Mouse (Mus musculus) forebrain, embryonic 12.5 days (tissue): Measurements from ENCODE around the gene Camk1d. TPM values are rescaled to one million over a fixed set of nuclear protein-coding genes. Genes with fewer than 3 reads are reported as not detected.

Experiments used
- ATAC-seq: fragments of 200-750 bp; cut with Nextera tagmentation; 2 replicates; pipeline ENCODE4 v1.8.0; 2017; ENCODE audit warnings: moderate TSS enrichment; ENCODE audit not compliant: low FRiP score
- H3K27ac ChIP-seq: fragments of 300-500 bp; sonication (generic); 2 replicates; pipeline ENCODE4 v1.5.1; 2016; ENCODE audit warnings: mild to moderate bottlenecking
- H3K27me3 ChIP-seq: fragments of 300-500 bp; sonication (generic); 2 replicates; pipeline ENCODE4 v1.6.1; 2016; ENCODE audit warnings: mild to moderate bottlenecking
- H3K36me3 ChIP-seq: fragments of 300-500 bp; sonication (generic); replicated peaks from 2 replicates; pipeline ENCODE4 v1.6.1; 2016; ENCODE audit warnings: mild to moderate bottlenecking
- H3K4me1 ChIP-seq: fragments of 300-500 bp; sonication (generic); 2 replicates; pipeline ENCODE4 v1.6.1; 2016
- H3K4me2 ChIP-seq: fragments of 300-500 bp; sonication (generic); 2 replicates; pipeline ENCODE4 v1.6.1; 2016; ENCODE audit warnings: mild to moderate bottlenecking, moderate library complexity
- H3K4me3 ChIP-seq: fragments of 300-500 bp; sonication (generic); replicated peaks from 2 replicates; pipeline ENCODE4 v1.5.1; 2016; ENCODE audit warnings: mild to moderate bottlenecking
- H3K9ac ChIP-seq: fragments of 300-500 bp; sonication (generic); 2 replicates; pipeline ENCODE4 v1.6.1; 2016; ENCODE audit warnings: mild to moderate bottlenecking
- H3K9me3 ChIP-seq: fragments of 300-500 bp; sonication (generic); 2 replicates; pipeline ENCODE4 v1.6.1; 2016
- WGBS: fragments of 180-500 bp; shearing (Covaris S2); methylation state at CpG from one replicate; pipeline ENCODE4 v1.1.7; 2016; 5-methylcytosine and 5-hydroxymethylcytosine counted together
- polyA plus RNA-seq: library from polyadenylated mRNA; unstranded; fragments of >200 nt; fragmentation: Nextera tagmentation; extraction: Ambion mirVana; gene quantifications from 2 replicates; pipeline ENCODE4 v1.2.1, GENCODE M21; 2016

Gene Camk1d
- polyA plus RNA-seq, 1 experiment from 2014 or later: 2.7 TPM

DNA sequence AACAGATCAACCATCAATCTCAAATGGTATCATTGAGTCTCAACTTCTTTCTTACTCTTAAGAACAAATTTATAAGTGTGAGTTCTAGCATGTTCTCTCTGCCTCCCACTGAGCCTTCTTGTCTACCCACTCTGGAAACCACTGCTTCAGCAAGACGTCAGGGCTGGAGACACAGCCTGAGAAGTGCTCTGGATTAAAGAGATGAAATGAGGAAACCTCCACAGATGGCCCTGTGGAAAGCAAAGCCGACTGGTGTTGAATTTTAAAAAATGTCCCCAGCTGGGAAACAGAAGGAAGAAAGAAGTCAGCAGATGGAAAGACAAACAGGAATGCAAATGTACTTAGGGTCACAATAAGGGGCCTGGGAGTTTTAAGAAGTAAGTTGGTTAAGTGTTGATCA lies 180.4 kb downstream of the Camk1d start:
- no peak overlapping the region for H3K27ac ChIP-seq
- no peak overlapping the region for H3K4me2 ChIP-seq
- no peaks in the 10 kb centered on the region for H3K36me3 ChIP-seq
- no peaks in the 10 kb centered on the region for H3K27me3 ChIP-seq
- no peaks in the 10 kb centered on the region for H3K4me1 ChIP-seq
- H3K9ac ChIP-seq: no peak overlapping the region
- H3K9me3 ChIP-seq: no peaks in the 10 kb centered on the region
- no peak for ATAC-seq
- WGBS: 55% methylated on average over 2 of the region's 2 CpGs
- H3K4me3 ChIP-seq: no peak overlapping the region

DNA sequence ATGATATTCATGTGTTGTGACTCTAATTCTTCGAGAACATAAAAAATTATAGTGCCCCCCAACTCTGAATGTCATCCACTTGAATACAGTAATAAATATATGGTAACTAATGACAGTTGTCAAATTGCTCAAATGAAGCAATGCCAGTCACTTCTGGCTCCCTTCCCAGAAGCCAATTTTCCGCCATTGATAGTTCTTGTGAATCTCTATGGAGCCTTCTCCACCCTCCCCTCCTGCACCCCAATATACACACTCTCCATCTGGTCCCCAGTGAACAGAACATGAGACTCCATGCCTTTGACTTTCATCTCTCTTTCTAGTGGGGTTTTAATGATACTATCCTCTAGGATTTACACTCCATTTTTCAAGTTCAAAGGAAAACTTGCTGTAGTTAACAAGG lies 184.3 kb downstream of the Camk1d start:
- H3K9me3 ChIP-seq: no peaks in the 10 kb centered on the region
- H3K4me1 ChIP-seq: no peaks in the 10 kb centered on the region
- H3K9ac ChIP-seq: no peak overlapping the region
- no peak overlapping the region for H3K4me3 ChIP-seq
- no peak overlapping the region for H3K4me2 ChIP-seq
- H3K36me3 ChIP-seq: no peaks in the 10 kb centered on the region
- no peak for ATAC-seq
- H3K27me3 ChIP-seq: no peaks in the 10 kb centered on the region
- 80% methylated on average over 2 of the region's 2 CpGs for WGBS
- no peak overlapping the region for H3K27ac ChIP-seq

DNA sequence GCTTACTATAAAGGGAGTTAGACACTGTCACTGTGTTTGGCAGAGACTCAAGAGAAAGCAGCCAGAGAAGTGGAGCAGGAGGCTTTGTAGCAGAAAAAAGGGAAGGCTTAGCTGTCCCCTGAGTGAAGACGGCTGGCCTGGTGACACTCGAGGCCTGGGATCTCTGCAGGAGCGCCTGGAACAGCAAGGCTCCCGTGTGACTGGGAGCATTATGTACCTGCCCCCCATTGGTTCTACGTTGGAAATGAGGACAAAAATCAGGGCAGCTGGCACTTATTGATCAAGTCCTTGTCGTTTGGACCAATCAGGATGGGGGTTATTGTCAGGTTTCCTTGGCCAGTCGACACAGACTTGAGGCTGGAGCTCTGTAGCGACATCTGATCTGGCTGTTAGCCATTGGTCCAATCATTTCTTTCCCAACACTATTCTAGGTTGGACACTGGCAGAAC lies 195.1 kb downstream of the Camk1d start:
- Histone ChIP-seq H3K9ac (no peak overlapping the region), H3K27me3 (no peaks in the 10 kb centered on the region), H3K4me3 (no peak overlapping the region), H3K4me2 (no peak overlapping the region), H3K4me1 (no peaks in the 10 kb centered on the region), H3K9me3 (no peaks in the 10 kb centered on the region), H3K36me3 (no peaks in the 10 kb centered on the region), H3K27ac (no peak overlapping the region)
- WGBS: 69% methylated on average over 8 of the region's 8 CpGs
- no peak for ATAC-seq

DNA sequence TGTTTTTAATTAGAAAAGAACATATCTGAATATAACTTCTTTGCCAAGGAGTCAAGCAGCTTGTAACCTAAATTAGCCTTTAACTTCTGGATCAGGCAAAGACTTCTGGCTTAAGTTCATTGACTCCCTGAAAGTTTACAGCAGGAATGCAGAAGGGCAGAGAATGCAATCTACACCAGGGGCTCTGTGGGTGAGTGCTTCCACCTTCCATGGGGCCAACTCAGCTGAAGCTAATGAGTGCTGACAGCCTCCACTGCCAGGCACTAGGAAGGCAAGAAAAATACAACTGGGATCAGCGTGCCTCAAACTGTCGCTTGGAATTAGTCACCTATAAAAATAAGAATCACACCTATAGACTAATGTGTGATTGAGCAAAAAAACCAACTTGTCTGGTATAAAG lies 199.2 kb downstream of the Camk1d start:
- no peaks in the 10 kb centered on the region for H3K27me3 ChIP-seq
- H3K27ac ChIP-seq: no peak overlapping the region
- H3K9ac ChIP-seq: no peak overlapping the region
- no peak overlapping the region for H3K4me2 ChIP-seq
- H3K4me3 ChIP-seq: no peak overlapping the region
- 76% methylated on average over 2 of the region's 2 CpGs for WGBS
- H3K36me3 ChIP-seq: no peaks in the 10 kb centered on the region
- no peaks in the 10 kb centered on the region for H3K4me1 ChIP-seq
- no peak for ATAC-seq
- H3K9me3 ChIP-seq: no peaks in the 10 kb centered on the region

DNA sequence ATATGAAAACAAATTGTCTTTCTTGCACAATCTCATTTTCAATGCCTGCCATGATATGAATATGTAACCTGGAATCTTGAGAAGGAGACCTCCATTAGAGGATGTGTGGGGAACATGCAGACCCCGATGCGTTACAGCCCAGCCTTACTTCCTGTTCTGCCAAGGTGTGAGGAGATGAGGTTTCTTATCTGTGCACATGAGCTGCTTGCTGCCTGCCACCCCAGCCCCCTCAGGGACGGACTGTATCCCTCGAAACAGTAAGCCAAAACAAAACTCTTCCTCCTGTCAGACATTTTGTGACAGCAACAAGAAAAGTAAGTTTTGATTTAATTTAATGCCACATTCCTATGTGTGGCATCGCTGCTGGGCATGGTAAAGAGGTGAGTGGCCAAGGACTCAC lies 200.2 kb downstream of the Camk1d start:
- Histone ChIP-seq H3K27me3 (no peaks in the 10 kb centered on the region), H3K4me3 (no peak overlapping the region), H3K9ac (no peak overlapping the region), H3K9me3 (no peaks in the 10 kb centered on the region), H3K4me2 (no peak overlapping the region), H3K4me1 (no peaks in the 10 kb centered on the region), H3K27ac (no peak overlapping the region), H3K36me3 (no peaks in the 10 kb centered on the region)
- ATAC-seq: no peak
- 95% methylated on average over 5 of the region's 5 CpGs for WGBS

DNA sequence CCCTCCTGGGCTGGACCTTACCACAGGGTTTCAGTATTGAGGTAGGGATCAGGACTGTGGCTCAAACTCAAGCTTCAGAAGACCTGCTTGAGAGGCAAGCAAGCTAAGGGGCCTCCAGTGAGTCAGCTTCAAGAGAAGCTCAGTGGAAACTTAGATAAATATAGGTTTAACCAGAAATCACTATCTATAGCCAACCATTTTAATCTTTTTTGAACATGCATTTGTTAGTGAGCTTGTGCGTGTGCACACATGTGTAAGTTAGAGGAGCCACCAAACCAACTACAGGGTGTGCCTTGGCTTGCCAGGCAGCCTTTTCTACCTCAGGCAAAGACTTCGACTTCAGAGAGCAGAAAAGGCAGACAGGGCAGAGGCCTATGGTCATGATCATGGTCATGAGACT lies 200.7 kb downstream of the Camk1d start:
- no peaks in the 10 kb centered on the region for H3K27me3 ChIP-seq
- no peak for ATAC-seq
- no peak overlapping the region for H3K4me3 ChIP-seq
- H3K9ac ChIP-seq: no peak overlapping the region
- no peak overlapping the region for H3K4me2 ChIP-seq
- H3K9me3 ChIP-seq: no peaks in the 10 kb centered on the region
- no peaks in the 10 kb centered on the region for H3K4me1 ChIP-seq
- WGBS: 92% methylated on average over 2 of the region's 2 CpGs
- no peaks in the 10 kb centered on the region for H3K36me3 ChIP-seq
- H3K27ac ChIP-seq: no peak overlapping the region

DNA sequence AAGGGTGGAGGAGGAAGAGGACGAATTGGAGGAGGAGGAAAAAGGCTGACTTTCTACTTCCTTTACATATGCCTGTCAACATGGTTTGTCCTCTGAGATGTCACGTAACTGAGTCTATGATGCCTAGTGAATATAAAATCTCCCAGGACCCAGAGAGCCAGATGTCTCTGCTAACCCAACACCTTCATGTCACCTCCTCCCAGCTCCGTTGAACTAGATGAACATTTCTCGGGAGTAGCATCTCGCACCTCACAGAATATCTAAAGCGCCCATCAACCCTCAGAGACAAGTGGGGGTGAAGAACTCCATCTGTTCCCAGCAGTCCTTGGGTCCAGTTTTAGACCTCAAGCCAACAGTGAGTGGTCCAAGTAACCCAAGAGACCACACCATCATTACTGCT lies 204.3 kb downstream of the Camk1d start:
- Histone ChIP-seq H3K27ac (no peak overlapping the region), H3K4me3 (no peak overlapping the region), H3K9ac (no peak overlapping the region), H3K9me3 (peaks cover 4% of the 10 kb centered on the region; the same call in 1 of the 2 replicates), H3K27me3 (no peaks in the 10 kb centered on the region; the same call in 1 of the 2 replicates), H3K36me3 (no peaks in the 10 kb centered on the region), H3K4me1 (no peaks in the 10 kb centered on the region), H3K4me2 (no peak overlapping the region)
- ATAC-seq: no peak
- WGBS: 81% methylated on average over 6 of the region's 6 CpGs

DNA sequence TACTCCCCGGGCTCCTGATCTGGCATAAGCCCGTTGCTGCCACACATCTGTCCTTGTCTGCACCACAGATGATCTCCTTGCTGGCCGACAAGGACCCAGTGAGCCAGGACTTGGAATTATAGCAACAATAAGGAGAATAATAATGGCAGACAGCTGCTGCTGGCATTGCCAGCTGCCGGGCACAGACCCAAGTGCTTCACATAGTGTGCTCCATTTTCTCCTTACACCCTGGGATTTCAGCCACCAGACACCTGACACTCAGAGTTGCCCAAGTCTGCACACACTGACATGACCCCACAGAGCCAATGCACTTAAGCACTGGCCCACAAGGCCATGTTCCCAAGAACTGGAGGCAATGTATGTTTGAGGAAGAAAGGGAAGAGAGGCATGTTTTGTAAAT lies 214.7 kb downstream of the Camk1d start:
- Histone ChIP-seq H3K27ac (no peak overlapping the region), H3K4me2 (no peak overlapping the region), H3K36me3 (no peaks in the 10 kb centered on the region), H3K4me3 (no peak overlapping the region), H3K27me3 (no peaks in the 10 kb centered on the region), H3K4me1 (no peaks in the 10 kb centered on the region), H3K9me3 (no peaks in the 10 kb centered on the region), H3K9ac (no peak overlapping the region)
- 71% methylated on average over 4 of the region's 4 CpGs for WGBS
- no peak for ATAC-seq

DNA sequence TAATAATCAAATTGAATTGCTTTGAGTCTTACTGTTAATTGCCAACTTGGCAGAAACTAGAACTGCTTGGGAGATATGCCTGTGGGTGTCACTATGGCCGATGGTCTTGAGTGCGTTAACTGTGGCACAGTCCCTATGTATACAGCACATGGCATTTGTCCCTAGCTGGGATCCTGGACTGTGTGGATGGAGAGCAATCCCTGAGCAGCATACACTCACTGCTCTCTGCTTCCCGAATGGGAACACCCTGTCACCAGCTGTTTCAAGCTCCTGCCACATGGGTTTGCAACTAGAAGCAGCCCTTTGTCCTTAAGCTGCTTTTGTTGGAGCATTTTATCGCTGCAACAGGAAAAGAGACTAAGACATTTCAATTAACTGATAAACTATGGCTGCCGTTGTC lies 224.4 kb downstream of the Camk1d start:
- no peak overlapping the region for H3K9ac ChIP-seq
- H3K36me3 ChIP-seq: no peaks in the 10 kb centered on the region
- ATAC-seq: no peak
- peaks cover 9% of the 10 kb centered on the region for H3K4me1 ChIP-seq
- H3K27ac ChIP-seq: no peak overlapping the region
- H3K27me3 ChIP-seq: no peaks in the 10 kb centered on the region
- no peak overlapping the region for H3K4me3 ChIP-seq
- WGBS: 59% methylated on average over 5 of the region's 5 CpGs
- H3K9me3 ChIP-seq: no peaks in the 10 kb centered on the region
- H3K4me2 ChIP-seq: no peak overlapping the region

DNA sequence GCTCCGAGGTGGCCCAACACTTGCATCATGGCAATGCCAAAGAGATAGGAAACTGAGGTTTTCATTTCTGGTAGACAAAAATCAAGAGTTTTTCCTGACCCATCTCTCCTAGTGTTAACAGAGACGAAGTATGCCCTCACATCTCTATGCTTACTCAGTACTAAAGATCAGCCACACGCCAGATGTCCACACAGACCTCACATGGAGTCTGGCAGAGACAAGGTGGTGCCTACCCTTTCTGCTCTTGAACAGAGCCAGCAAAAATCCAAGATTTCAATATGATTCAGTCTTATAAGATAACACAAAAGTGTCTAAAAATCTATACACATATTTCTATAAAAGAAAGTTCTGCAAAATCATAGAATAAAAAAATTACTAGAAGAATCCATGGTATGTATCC lies 227.0 kb downstream of the Camk1d start:
- Histone ChIP-seq H3K4me1 (peaks cover 21% of the 10 kb centered on the region), H3K27me3 (no peaks in the 10 kb centered on the region), H3K4me3 (no peak overlapping the region), H3K36me3 (no peaks in the 10 kb centered on the region), H3K9me3 (no peaks in the 10 kb centered on the region), H3K27ac (no peak overlapping the region), H3K4me2 (no peak overlapping the region), H3K9ac (no peak overlapping the region)
- WGBS: 88% methylated on average over 3 of the region's 3 CpGs
- ATAC-seq: no peak

DNA sequence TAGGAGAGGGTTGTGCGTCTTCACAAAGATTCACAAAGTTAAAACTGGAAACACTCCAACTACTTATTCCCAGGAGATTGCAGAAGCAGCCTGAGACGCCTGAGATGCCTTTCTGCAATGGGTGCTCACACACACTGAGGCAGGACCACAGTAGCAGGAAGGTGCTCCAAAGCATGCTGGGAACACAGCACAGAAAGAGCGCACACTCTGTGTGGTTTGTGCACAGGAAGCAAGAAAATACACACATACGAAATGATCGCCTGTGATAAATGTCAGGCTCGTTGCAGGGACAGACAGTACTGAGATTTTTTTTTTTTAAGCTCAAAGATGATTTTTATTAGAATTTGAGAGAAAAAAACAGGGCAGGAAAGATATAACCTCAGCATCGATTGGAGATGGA lies 227.7 kb downstream of the Camk1d start:
- Histone ChIP-seq H3K36me3 (no peaks in the 10 kb centered on the region), H3K27ac (no peak overlapping the region), H3K9ac (no peak overlapping the region), H3K4me3 (no peak overlapping the region), H3K9me3 (no peaks in the 10 kb centered on the region), H3K4me2 (no peak overlapping the region), H3K4me1 (peaks cover 21% of the 10 kb centered on the region), H3K27me3 (no peaks in the 10 kb centered on the region)
- WGBS: 92% methylated on average over 7 of the region's 7 CpGs
- ATAC-seq: no peak

DNA sequence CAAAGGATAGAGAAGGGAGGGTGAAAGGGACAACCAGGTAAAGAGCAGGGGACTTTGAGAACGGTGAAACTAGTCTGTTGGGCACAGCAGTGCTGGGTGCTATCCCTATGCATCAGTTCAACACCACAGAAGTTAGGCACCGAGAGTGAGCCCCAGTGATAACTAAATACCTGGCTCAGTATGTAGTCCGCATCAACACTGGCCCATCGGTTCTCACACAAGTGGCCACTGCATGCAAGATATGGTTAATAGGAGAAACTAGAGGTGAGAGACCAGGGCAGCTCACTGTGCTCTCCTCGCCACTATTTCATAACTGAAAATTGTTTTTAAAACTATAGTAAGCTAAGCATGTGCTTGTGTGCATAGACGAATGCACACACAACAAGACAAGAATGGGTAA lies 228.5 kb downstream of the Camk1d start:
- Histone ChIP-seq H3K9ac (no peak overlapping the region), H3K9me3 (no peaks in the 10 kb centered on the region), H3K36me3 (no peaks in the 10 kb centered on the region), H3K27me3 (no peaks in the 10 kb centered on the region), H3K4me3 (no peak overlapping the region), H3K4me2 (no peak overlapping the region), H3K4me1 (peaks cover 21% of the 10 kb centered on the region), H3K27ac (no peak overlapping the region)
- ATAC-seq: no peak
- 95% methylated on average over 6 of the region's 6 CpGs for WGBS

DNA sequence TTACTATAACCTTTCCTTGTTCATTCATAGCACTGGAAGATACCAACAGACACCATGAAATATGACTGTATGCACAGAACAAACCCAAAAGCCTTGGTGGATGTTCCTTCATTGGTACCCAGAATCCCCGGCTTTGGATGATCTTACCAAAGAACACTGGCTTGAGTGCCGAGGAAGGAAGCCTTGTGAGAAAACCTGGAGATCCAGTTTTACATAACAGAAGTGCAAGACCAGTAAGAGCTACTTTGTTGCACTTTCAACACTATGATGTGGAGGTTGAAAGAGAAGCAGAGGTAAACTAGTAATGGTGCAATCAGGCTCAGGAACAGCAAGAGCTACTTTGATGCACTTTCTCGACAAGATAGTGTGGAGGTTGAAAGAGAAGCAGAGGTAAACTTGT lies 234.4 kb downstream of the Camk1d start:
- Histone ChIP-seq H3K9ac (no peak overlapping the region), H3K27me3 (no peaks in the 10 kb centered on the region), H3K4me2 (no peak overlapping the region), H3K27ac (no peak overlapping the region), H3K4me3 (no peak overlapping the region), H3K9me3 (no peaks in the 10 kb centered on the region), H3K4me1 (peaks cover 12% of the 10 kb centered on the region; the same call in 1 of the 2 replicates), H3K36me3 (no peaks in the 10 kb centered on the region)
- no peak for ATAC-seq
- 91% methylated on average over 3 of the region's 3 CpGs for WGBS

DNA sequence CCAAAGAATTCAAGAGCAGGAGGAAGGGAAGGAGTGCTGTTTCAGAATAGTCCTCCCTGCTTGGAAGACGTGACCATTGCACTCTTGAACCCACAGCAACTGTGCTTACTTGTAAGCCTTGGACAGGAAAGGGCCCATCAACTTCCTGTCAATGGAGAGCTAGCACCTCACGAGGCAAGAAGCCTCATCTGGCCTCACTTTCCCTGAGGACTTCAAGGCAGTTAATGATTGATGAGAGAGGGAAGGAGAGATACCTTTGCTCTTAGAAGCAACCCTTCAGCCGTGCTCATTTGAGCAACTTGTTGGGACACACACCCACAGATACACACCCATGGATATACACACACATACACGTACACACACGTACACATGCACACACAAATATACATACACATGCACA lies 235.6 kb downstream of the Camk1d start:
- Histone ChIP-seq H3K27ac (no peak overlapping the region), H3K9ac (no peak overlapping the region), H3K9me3 (no peaks in the 10 kb centered on the region), H3K27me3 (no peaks in the 10 kb centered on the region), H3K4me2 (no peak overlapping the region), H3K4me1 (no peaks in the 10 kb centered on the region), H3K4me3 (no peak overlapping the region), H3K36me3 (no peaks in the 10 kb centered on the region)
- ATAC-seq: no peak
- WGBS: 92% methylated on average over 5 of the region's 5 CpGs
